Mouse (Mus musculus): ENCODE measurements around the gene Snx1.

The Snx1 gene

DNA sequence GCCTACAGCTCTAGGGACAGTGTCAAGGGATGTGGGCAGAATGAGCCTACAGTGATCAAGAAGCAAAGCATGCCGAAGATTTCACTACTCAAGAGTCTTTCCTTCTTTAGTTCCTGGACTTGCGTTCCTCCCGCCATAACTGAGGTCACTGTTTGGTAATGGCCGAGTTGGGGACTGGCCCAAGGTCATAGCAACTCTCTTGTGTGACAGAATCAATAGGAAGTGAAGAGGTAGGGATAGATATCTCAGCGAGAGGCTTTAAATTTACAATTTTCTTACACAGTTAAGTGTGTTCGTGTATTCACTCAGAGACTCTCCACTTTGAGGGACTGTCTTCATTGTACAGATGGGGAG lies 783 bp upstream of the Snx1 start:
- DNase-seq (ENCODE audit: low read depth, low spot score) = no peak

DNA sequence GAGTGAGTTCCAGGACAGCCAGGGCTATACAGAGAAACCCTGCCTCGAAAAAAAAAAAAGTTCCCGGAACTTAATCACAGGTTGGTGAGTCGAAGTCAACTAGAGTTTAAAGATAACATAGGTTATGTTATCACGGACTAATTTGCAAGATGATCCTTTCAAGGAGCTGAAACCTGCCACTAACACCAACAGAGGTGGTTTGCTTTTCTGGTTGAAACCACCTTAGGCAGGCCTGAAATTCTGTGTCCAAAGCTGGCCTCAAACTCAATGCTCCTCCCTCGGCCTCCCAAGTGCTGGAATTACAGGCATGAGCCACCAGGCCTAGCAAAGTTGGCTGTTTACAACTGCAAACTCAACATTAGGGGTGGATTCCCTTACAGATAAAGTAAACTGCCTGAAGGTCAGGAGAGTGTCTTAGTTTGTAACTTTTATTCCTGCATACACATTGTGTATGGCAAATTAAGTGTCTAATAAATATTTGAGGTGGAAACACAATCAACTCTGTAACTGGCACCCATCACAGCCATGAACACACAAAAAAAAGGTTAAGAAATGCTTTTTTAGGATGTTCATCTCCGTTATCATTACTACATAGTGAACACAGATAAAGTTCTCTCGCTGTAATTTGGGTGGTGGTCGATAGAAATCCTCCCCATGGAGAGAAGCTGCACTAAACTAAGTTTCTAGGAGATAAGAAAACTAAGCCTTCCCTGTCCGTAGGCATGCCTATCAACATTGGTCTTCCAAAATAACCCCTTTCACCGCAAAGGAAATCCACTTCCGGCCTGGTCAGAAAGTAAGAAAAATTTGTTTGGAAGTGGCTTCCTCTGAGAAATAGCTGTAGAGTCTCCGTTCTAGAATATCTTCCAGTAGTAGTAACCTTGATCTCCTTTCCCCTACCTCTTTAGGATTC lies 588 bp downstream of the Snx1 start:
- peak; percentile 26 for DNase-seq (ENCODE audit: low read depth, low spot score)

DNA sequence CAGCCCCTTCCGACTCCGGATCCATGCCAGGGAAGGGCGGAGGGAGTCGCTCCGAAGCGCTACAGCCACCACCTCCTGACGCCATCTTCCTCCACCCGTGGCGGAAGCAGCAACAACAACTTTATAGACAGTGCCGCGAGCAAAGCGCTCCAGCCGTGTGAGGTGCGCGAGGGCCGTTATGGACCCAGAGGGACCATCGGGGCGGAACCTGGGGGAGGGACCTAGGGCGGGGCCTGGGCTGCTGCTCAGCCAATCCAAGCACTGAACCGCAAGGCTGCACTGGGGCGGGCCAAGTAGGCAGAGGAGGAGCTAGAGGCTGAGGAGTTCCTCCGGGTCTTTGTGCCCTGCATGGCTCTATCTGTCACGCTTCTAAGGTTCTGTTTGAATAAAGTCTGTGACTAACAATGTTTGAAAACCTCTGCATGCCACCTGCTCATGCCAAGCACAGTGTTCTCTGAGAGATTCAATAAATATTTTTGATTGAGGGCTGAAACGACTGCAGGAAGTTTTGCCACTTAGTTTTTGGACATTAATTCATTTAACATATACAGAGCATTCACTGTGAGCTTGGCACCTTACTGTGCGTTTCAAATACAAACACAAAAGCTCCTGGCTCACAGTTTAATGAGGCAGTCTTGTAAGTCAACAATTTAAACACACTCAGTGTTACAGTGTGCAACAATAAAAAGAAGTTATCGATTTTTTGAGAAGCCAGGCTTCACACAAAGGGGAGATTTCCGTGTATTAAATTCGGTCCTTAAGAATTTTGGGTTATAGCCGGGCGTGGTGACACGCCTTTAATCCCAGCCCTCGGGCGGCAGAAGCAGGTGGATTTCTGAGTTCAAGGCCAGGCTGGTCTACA lies 1.5 kb downstream of the Snx1 start:
- peak; percentile 97 for DNase-seq (ENCODE audit: low read depth, low spot score)

DNA sequence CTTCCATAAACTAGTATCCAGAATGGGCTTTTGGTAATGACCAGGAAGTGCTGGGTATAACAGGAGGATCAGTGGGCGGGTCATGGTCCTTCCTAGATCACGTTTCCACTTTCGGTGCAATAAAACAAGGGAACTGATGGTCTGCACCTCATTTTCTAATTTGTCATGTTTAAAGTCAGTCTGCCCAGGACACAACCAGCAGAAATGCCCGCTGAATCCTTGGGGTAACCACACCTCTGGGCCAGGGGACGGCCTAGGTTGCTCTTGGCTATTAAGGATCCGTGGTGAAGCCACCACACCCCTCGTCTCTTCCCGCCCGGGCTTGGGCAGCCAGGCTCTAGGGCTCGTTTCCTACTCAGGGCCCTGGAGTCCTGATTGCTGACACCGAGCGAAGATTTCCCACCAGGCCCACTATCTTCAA lies 2.3 kb downstream of the Snx1 start:
- peak; percentile 43 for DNase-seq (ENCODE audit: low read depth, low spot score)

GRCm38 (mm10) chr9:66123648-66124047 lies 2.7 kb downstream of the Snx1 start:
- DNase-seq (ENCODE audit: low read depth, low spot score) = no peak

DNA sequence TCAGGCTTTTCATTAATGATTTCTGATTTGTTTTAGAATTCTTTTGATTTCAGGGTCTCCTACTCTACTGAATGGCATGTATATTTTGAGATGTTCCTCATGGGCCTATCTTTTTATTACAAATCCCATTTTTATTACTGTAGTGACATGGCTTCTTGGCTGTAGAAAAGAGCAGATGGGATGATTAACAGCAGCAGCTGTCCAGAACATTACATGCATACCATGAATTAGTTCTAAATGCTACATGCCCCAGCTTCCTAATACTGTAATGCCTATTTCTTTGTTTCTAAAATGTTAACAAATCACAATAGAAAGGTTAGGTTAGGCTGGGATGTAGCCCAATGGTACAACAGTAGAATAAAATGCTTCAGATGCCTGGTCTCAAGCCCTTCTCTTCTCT lies 5.0 kb downstream of the Snx1 start:
- no peak for DNase-seq (ENCODE audit: low read depth, low spot score)

DNA sequence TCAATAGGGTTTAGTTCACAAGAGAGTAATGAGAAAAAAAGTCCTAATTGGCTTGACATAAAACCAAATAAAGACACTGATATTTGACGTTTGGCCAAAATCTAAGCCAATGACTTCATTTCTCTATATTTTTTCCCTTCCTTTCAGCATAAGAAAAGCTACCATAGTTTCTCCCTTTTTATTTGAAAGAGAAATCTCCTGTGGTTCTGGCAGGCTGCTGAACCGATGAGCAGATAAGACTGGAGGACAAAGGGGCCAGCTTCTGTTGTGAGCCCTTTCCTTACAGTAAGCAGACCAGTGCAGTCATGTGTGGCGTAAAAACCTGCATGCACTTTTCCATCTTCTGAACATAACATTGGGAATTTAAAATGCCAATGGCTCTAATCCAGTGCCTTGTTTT lies 5.4 kb downstream of the Snx1 start:
- DNase-seq (ENCODE audit: low read depth, low spot score) = no peak

DNA sequence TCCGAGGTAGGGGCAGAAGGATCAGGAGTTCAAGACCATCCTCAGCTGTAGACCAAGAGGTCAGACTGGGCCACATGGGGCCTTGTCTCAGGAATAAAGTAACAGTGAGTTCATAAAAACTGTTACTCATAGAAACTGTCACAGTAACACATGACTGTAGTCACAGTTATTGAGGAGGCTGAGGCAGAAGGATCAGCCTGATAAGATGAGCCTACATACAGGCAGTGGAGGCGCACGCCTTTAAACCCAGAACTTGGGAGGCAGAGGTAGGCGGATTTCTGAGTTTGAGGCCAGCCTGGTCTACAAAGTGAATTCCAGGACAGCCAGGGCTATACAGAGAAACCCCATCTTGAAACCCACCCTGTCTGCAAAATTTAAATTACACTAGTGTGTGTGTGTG lies 6.3 kb downstream of the Snx1 start:
- DNase-seq (ENCODE audit: low read depth, low spot score) = no peak

DNA sequence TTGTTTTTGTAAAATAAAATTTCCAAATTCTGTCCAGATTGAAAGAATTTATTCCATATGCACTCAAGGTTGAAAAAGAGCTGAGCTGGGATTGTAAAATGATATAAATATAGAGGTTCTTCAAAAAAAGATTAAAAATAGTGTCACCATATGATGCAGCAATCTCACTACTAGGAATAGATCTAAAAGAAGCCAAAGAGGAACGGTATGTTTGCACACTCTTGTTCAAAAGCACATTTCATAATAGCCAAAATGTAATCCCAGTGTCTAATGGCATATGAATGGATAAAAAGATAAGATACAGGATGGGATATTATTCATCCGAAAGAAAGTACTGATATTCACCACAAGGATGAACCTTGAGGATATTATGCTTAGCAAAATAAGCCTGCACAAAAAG lies 6.9 kb downstream of the Snx1 start:
- no peak for DNase-seq (ENCODE audit: low read depth, low spot score)

GRCm38 (mm10) chr9:66116890-66117289 lies 9.5 kb downstream of the Snx1 start:
- DNase-seq (ENCODE audit: low read depth, low spot score) = no peak

DNA sequence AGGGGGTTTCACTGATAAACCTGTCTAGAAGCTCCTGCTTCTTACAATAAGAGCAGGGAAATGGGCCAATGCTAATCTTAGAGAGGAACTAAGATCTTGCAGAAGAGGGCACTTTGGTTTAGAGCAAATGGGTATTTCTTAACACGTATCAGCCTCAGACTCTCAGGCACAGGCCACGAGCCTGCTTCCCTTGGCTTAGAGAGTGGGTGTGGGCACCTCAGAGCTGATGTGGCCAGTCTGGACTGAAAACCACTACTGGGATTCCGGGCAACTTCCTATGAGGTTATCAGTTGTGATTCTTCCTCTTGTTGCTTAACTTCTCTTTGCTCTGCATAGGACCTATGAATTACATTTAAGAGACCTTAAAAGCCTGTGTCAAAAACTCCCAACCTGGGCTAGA lies 12.0 kb downstream of the Snx1 start:
- DNase-seq (ENCODE audit: low read depth, low spot score) = no peak

DNA sequence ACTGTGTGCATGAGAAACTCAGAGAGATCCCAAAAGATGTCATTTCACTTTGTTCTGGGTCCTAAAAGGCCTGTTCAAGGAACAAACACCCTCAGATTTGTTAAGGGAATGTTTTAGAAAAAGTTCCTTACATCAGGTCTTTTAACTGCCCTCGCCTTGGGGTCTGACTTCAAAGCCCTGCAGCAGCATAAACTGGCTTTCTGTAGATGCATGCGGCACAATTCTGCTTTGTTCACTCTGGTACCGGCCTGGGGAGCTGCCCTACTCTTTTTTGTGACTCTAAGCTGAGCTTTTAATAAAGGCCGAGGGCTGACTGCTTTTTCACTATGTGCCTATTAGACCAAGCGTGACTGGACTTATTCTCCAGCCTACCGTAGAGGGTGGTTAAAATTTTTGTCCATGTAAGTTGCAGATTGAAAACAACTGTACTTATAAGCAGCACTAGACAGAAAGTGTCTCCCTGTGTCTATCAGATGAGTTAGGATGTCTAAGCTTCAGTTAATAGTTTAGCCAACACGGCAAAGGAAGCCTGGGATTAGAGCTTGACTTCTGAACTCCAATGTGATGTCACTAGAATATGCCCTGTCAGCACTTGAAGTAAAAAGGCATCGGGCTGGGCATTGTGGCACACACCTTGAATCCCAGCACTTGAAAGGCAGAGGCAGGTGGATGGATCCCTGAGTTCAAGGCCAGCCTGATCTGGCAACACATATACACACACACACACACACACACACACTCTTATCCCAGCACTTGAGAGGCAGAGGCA lies 15.6 kb downstream of the Snx1 start:
- DNase-seq (ENCODE audit: low read depth, low spot score) = no peak

DNA sequence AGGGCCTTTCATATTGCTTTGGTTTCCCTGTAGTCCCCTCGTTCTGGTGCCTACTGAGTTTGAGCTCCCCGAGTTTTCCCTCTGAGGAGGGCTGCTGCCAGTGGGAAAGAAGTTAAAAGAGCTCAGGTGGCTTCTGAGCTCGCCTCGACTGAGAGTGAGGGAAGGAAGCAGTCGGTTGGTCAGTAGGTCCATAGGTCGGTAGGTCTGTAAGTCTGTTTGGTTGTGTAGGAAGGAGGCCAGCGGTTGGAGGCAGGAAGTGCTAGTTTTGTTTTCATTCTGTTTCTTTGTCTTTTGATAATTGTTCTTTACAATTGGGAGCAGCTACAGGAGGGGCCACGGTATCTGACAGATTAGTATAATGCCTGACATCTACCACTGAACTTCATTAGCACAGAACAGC lies 16.3 kb downstream of the Snx1 start:
- no peak for DNase-seq (ENCODE audit: low read depth, low spot score)

DNA sequence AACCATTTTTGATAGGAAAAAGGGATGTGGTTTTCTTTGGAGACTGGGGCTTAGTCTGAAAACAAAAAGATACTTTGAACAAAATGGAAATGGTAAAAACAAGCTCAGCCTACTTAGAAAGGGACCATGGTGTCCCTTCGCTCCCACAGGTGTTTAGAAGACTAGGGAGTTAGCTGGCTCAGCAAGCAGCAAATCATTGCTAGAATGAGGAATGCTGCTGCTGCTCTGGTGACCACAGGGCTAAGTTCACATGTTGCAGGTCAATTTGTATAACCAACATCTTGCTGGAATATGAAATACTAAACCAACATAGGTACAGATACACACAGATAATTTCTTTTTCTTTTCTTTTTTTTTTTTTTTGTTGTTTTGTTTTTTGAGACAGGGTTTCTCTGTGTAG lies 16.8 kb downstream of the Snx1 start:
- DNase-seq (ENCODE audit: low read depth, low spot score) = no peak

- no peak for DNase-seq (ENCODE audit: low read depth, low spot score)
These were observed 21.2 kb downstream of the Snx1 start for GRCm38 (mm10) chr9:66105168-66105567.

DNA sequence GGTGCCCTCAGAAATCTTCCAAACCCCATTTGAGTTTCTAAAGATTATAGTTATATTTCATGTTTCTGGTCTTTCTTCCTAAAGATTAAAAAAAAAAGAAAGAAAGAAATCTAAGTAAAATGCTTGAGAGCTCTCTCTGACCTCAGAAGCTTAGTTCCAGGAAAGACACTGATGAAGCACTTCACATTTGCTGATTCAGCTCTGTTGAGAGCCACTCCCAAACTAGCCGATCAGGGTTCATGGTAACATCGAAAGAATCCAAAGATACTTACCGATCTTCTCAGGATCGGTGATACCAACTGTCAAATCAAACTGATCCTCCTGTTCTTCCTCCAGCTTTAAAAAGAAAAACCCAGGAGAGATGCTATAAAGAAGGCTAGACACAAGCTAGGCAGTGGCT lies 21.8 kb downstream of the Snx1 start:
- DNase-seq (ENCODE audit: low read depth, low spot score) = no peak

DNA sequence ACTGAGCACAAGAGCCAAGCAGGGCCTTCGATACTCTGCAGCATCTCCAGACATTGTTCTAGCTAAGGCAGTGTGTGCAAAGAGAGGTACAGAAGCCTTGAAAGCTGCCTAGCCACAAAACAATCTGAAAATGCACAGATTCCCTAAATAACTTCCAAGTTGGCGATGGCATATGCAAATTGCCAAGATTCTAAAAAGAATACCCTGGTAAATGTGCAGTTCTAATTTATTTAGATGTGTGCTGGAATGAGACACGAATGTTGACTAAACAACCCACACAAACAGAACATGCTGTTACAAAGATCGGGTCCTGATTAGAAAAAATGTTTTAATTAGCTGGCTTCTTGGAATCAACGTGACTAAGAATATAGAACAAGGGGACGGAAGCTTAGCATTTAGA lies 23.7 kb downstream of the Snx1 start:
- DNase-seq (ENCODE audit: low read depth, low spot score) = no peak

DNA sequence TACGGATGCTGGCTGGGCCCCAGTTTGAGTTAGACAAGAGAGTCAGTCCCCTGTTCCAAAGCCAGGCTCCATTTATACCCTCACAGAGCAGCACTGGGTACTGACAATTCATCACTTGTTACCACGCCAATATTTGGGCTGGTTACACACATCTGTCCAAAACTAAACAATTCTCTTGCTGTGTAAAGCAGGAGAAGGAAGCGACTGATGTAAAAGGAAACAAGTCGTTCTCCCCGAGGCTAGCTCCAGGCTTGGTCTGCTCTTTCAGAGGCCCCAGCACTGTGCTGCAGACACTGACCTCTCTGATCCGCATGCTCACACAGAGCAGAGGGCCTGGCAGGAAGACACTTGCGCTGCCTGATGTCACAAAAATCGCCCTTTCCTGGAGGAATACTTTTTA lies 24.8 kb downstream of the Snx1 start:
- no peak for DNase-seq (ENCODE audit: low read depth, low spot score)

DNA sequence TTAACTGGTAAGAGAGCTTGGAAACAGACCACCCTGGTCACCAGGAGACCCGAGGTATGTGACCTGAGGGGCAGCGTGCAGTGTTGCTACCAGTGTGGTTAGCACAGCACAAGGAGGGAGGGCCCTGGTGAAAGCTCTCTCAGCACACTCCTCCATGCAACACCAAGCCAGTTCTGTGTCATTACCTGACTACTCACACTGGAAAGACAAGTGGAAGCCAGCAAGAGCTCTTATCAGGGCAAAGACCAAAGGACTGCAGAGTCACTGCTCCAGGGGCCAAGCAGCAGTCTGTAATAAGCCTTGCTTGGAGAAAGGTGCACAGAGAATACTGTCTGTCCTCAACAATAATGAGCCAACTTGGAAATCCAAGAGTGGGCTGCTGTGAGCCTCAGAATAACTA lies 33.7 kb downstream of the Snx1 start:
- no peak for DNase-seq (ENCODE audit: low read depth, low spot score)

GRCm38 (mm10) chr9:66091327-66092231 lies 34.8 kb downstream of the Snx1 start:
- DNase-seq (ENCODE audit: low read depth, low spot score) = no peak

- no peak for DNase-seq (ENCODE audit: low read depth, low spot score)
These were observed 35.7 kb downstream of the Snx1 start for GRCm38 (mm10) chr9:66090593-66091244.
